Mouse (Mus musculus): ENCODE measurements around the gene Sgpp2. TPM values are rescaled to one million over a fixed set of nuclear protein-coding genes. Genes with fewer than 3 reads are reported as not detected.

Gene Sgpp2
- total RNA-seq, 2 experiments from 2014 or later, result 2.1 to 4.1 TPM

- no peak for DNase-seq (ENCODE audit: low spot score in 2 of 2)
Measured at GRCm38 (mm10) chr1:78446232-78446631, 136.1 kb downstream of the Sgpp2 start.

GRCm38 (mm10) chr1:78446742-78447141, 136.6 kb downstream of the Sgpp2 start:
- no peak for DNase-seq (ENCODE audit: low spot score in 2 of 2)

DNA sequence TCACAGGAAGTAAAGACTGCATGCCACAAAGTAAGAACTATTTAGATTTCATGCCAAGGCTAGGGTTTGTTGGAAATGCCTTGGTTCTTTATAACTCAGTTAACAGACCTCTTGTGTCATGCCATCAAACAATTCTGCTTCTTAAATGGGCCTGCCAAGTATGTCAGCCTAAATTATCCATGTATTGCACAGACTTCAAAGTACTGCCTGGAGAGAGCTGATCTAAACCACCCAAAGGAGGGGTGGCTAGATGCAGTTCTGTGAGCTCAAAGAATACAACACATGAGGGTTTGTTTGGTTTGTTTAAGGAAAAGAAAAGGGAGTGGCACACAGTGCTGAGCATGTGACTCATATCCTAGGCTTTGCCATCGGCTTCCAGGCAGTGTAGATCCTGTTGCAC, 137.9 kb downstream of the Sgpp2 start:
- DNase-seq (ENCODE audit: low spot score in 2 of 2), result no peak

DNA sequence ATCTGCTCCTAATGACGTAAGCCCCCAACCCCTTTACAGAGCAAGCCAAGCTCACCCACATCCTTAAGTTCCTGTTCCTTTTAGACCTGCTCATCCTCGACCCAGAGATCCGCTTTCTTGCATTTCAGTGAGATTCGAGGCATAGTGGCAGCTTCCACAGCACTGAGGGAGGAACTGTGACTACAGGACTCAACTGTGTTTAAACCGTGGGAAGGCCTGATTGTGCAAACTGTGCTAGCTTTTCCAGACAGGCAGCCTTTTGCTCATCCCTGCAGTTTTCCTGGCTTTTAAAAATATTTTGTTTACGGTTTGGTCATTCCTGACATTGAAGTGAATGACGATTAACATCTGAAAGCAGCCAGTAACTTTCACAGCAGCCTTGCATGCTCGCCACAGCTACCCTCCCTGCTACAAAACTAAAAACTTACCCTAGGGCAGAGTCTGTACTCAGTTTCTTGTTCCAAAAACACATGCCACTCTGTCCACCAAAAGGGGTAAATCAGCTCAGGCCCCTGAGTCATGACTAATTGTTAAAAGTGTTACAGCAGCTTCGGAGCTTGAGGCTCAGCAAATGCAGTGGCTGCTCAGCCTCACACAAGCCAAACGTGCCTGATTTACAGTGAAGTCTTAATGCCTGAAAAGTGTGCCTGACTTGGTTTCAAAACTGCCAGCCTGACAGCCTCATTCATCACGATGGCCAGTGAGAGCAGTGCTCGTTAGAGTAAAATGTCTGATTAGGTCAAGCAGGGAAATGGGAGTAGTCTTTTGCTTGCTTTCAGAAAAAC, 141.1 kb downstream of the Sgpp2 start:
- DNase-seq (ENCODE audit: low spot score in 2 of 2), result no peak

GRCm38 (mm10) chr1:78452544-78452943, 142.4 kb downstream of the Sgpp2 start:
- no peak for DNase-seq (ENCODE audit: low spot score in 2 of 2)

- no peak for DNase-seq (ENCODE audit: low spot score in 2 of 2)
Measured at GRCm38 (mm10) chr1:78453886-78454285, 143.7 kb downstream of the Sgpp2 start.

DNA sequence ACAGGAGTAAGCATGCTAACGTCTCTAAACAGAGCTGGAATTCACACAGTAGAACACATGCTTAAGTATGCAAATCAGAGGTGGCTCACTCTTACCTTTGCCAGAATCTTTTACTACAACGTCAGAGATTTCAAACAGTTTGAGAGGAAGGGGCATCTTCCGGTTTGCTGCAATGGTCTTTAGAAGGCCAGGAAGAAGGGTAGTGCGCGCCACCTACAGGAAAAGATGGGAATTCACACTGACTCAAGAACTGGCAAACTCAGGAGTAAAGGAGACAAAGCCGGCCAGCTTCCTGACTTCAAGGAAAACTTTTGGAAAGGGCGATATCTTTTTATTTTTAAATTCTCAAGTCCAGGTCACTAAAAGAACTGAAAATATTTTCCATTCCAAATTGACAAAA, 144.5 kb downstream of the Sgpp2 start:
- peak; percentile 30 to 63 for DNase-seq (ENCODE audit: low spot score in 2 of 2)

Other genes with a start within 250 kb of the Sgpp2 start
- not detected for gene Pax3, start 113.2 kb upstream of the Sgpp2 start, total RNA-seq (2021)
- 10 to 100 TPM; 64.3 to 68.0 TPM for gene Farsb, start 178.6 kb downstream of the Sgpp2 start, total RNA-seq (2021)
- gene Mogat1, start 200.6 kb downstream of the Sgpp2 start, total RNA-seq (2021), result not detected
- under 1 TPM; 0.14 to 0.17 TPM for gene BC035947, start 201.8 kb downstream of the Sgpp2 start, total RNA-seq (2021)